Mouse (Mus musculus) liver, embryonic 14.5 days (tissue): ENCODE results near the gene Mitf.

Experiments
- CTCF ChIP-seq: IDR thresholded peaks from 2 replicates; pipeline ENCODE4 v1.5.1; 2016; ENCODE audit warnings: antibody characterized with exemption, low read depth, control low read depth
- EP300 ChIP-seq: IDR thresholded peaks from 2 replicates; pipeline ENCODE4 v1.6.1; 2016; ENCODE audit warnings: antibody characterized with exemption, low read depth

DNA sequence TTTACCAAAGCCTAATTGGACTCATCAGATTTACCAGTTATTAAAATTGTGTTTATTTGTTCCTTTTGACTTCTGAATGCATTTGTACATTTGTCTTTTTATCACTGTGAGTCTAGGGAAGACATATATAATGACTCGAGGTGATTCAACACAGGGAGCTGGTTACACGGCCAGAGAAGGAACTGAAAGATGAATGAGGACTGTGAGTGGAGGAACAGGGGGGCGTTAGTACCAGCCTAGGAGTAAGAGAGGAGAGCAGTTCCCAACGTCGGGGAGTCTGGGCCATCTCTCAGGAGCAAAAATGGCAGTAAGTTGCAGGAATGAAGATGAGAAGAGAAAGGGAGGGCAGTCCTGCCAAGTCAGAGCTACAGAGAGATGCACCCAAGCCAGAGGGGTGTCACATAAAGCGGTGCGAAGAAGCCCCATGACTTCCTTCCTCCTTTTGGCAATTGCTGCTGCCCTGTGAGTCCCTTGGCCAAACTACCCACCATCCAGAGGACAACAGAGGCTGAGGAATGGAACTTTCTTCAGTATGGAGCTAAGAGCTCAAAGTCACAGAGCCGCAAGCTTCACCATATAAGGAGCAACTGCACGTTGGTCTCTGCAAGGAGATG is 18.4 kb upstream of the Mitf start:
- TF ChIP-seq CTCF: no peak
- no peak for TF ChIP-seq EP300
